ENCODE assay signal across 9 mouse cellular contexts in genomic region chrX:7315115-7315514, GRCm38 (mm10). TPM values are rescaled to one million over a fixed set of nuclear protein-coding genes. Genes with fewer than 3 reads are reported as not detected.
DNase-seq lines count a peak whose midpoint lies in the region; ATAC-seq and TF ChIP-seq lines count a peak whose summit lies in the region.
"Had no signal": no experiment of that assay in that cellular context is flagged by ENCODE, and none has a peak within 500 bp of the region (broad histone marks: within the 10 kb centered on the region; RNA-seq: fewer than 3 reads in every experiment).

No protein-coding gene starts in this region.

- no peaks in the 10 kb centered on the region for H3K4me1 ChIP-seq in forebrain, postnatal 0 days (ENCODE audit: insufficient read depth)

- DNase-seq in layer of hippocampus, adult 18-20 months (ENCODE audit: low spot score in 2 of 2), result peak; percentile 26 to 45
- DNase-seq in layer of hippocampus, postnatal 25 days (ENCODE audit: extremely low spot score in 1 of 2, low spot score in 1 of 2), result no peak
- DNase-seq in forebrain, postnatal 0 days, result peak; percentile 31
- peak; percentile 40 for DNase-seq in layer of hippocampus, adult 9-11 months
- DNase-seq in retina, postnatal 1 day, result peak; percentile 3
- no peak for DNase-seq in adipocyte (ENCODE audit: low spot score)
- DNase-seq in gastrocnemius, postnatal 14 days, result no peak
- no peak for DNase-seq in B cell, adult 2 months
- DNase-seq: kidney, postnatal 4 days had no signal

- no peaks in the 10 kb centered on the region for H3K27me3 ChIP-seq in forebrain, postnatal 0 days (ENCODE audit: insufficient read depth, low read length)

- ATAC-seq in forebrain, postnatal 0 days, result no peak

- no peak for TF ChIP-seq CTCF in forebrain, postnatal 0 days (IDR thresholded peaks at IDR 0.05; ENCODE audit: low read depth)

- H3K4me3 ChIP-seq in forebrain, postnatal 0 days (ENCODE audit: low read depth, low read length), result no peak overlapping the region

- H3K36me3 ChIP-seq in forebrain, postnatal 0 days (ENCODE audit: insufficient read depth), result no peaks in the 10 kb centered on the region

- no peak overlapping the region for H3K9ac ChIP-seq in forebrain, postnatal 0 days

- H3K27ac ChIP-seq in forebrain, postnatal 0 days (ENCODE audit: low read depth, low read length), result no peak overlapping the region

- intact Hi-C loops in gastrocnemius, postnatal 14 days (cut with DNase I; ENCODE audit: low total_unique reads), result no loop called here

- WGBS in forebrain, postnatal 0 days, result 52% methylated on average over 10 of the region's 10 CpGs

- no peak overlapping the region for H3K4me2 ChIP-seq in forebrain, postnatal 0 days (ENCODE audit: low read depth)

- no peaks in the 10 kb centered on the region for H3K9me3 ChIP-seq in forebrain, postnatal 0 days (ENCODE audit: low read length)

RNA-seq across cellular contexts. Expression of gene Clcn5, which starts 4.0 kb away (rescaled TPM):
- 1 to 10 TPM; 6.0 to 7.0 TPM for total RNA-seq in layer of hippocampus, adult 18-20 months (2021)
- total RNA-seq in layer of hippocampus, postnatal 25 days (2021), result 1 to 10 TPM; 8.3 to 8.4 TPM
- 14.2 and 20.9 TPM in 2 replicates for total RNA-seq in forebrain, postnatal 0 days (2014; rRNA removed)
- polyA plus RNA-seq in forebrain, postnatal 0 days (2015; fragmentation: Nextera tagmentation; extraction: Ambion mirVana), result 2.6 and 3.9 TPM in 2 replicates
- 10 to 100 TPM; 10.8 to 18.2 TPM for total RNA-seq in gastrocnemius, postnatal 14 days (2021)

Comparison
In these comparisons a context has a peak if more than half of its experiments do, and no peak if none do; other contexts are left out.
1. DNase-seq: peak in layer of hippocampus, adult 18-20 months (2 of 2), forebrain, postnatal 0 days (single experiment), layer of hippocampus, adult 9-11 months (single experiment) and retina, postnatal 1 day (single experiment); none in layer of hippocampus, postnatal 25 days (0 of 2), adipocyte (single experiment), gastrocnemius, postnatal 14 days (single experiment) and B cell, adult 2 months (0 of 2).